Mouse (Mus musculus) lung, adult 2 months (tissue): ENCODE measurements around the gene Lrrc8c.

Experiments
- CTCF ChIP-seq: fragments of 200-500 bp; IDR thresholded peaks from 2 replicates; pipeline ENCODE4 v1.5.1; 2011; ENCODE audit warnings: mild to moderate bottlenecking, low read length, control low read depth; ENCODE audit not compliant: insufficient read depth
- POLR2A ChIP-seq: fragments of 200-500 bp; IDR thresholded peaks from 2 replicates; pipeline ENCODE4 v1.6.1; 2011; ENCODE audit warnings: low read depth, mild to moderate bottlenecking, control low read depth, low read length, borderline replicate concordance; ENCODE audit errors: extremely low read depth

DNA sequence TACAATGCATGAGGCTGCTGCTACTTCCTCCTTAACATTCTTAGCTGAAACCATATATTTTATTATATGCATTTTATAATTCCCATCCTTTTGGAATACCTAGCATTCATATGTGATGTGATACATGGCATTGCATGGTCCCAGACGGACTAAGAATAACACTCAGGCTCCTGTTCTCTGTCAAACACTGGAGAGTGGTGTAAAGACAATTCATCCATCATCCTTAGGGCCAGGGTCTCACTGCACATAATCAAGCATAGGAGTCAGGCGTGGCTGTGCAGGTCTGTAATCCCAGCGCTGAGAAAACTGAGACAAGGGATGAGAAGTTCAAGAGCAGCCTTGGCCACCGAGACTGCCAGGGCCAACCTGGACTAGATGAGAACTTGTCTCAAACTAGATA lies 69.5 kb downstream of the Lrrc8c start:
- TF ChIP-seq POLR2A (no peak), CTCF (no peak)
